Mouse (Mus musculus): ENCODE measurements around the gene Cst9.
A peak's percentile ranks its signal among the peaks of the same experiment; 100 is the strongest.

DNA sequence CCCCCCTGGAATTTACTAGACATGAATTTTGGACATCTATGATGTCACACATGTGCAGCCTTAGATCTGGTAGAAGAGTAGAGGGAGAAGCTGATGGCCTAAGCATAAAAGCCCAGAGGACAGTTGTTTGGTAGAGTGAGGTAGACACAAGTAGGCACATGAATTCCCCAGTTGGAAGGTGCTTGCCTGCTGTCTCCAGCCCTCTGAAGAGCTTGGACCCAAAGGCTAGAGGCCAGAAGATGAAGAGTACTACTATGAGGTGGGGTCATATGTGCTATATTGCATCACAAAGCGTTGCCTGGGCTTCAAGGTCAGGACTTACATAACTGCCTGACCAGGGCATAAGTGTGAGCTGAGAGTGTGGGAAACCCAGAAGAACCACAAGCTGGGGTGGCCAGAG, 36.5 kb upstream of the Cst9 start, which contains the start of gene Cst8:
- TF ChIP-seq CTCF (IDR thresholded peaks at IDR 0.05; ENCODE audit: control insufficient read depth, insufficient read depth, insufficient replicate concordance, low read depth, low read length): no peak
- TF ChIP-seq POLR2A (IDR thresholded peaks at IDR 0.05; ENCODE audit: control insufficient read depth, low read depth, low read length): peak; percentile 43; the same call in 1 of the 2 replicates

Data from testis, adult 2 months (tissue).